Mouse (Mus musculus) ovary, postnatal 10 days (tissue): ENCODE results near the gene Klk6.

Source experiments
- DNase-seq: peaks from one replicate; pipeline ENCODE4 v3.0.0; 2022; ENCODE audit warnings: low spot score

Klk6 gene

DNA sequence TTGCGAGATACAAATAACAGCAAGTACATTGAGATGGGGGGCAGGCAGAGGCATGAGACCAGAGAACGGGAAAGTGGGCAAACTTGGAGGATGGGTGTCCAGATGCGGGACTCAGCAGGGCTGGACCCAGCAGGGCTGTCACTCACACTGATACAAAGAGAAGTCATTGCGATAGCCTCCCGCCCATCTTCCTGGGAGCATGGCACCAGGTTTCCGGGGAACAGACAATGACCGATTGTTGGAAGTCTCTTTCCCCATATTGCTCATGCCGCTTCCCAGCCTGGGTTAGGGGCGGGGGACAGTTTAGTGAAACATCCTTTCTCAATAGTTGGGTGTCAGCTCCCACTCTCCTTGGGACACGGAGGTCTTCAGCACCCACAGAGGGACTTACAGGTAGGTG lies at the start of gene Klk6:
Gene Klk6 (plus strand): TSS at position 301 of the 400 bp plus-strand sequence.
- DNase-seq: no peak

DNA sequence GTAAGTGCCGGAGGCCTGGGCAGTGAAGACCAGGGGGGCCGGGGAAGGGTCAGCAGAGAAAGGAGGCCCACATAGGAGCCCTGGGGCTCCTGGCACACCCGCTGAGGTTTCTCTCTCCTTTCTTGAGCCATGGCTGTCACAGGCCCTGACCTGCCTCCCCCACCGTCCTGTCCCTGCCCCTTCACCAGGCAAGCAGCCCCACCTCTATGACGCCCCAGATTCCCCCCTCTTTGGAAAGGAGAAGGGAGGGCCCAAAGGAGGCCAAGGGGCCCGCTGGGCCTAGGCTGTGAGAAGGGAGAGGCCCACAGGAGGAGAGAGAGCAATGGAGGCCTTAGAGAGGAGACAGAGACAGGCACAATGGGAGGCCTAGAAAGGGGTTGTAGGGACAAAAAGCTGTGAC lies 49.5 kb upstream of the Klk6 start:
- DNase-seq: no peak

- no peak for DNase-seq
Measured at GRCm38 (mm10) chr7:43775311-43776057, 48.8 kb upstream of the Klk6 start.

DNA sequence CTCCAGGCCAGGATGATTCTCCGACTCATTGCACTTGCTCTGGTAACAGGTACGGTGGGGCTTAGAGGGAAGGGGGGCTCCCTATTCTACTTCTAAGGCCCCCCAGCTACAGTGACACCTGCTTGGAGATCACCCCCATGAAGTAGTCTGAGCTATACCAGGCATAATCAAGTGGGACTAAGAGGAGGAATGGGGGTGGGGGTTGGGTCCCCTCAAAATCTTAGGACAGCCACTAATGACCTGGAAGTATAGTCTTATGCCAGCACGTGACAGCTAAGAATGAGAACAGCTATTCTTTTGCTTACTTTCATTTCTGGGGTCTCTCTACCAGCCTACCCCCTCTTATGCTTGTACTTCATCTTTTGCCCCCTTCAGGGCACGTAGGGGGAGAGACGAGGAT lies 47.8 kb upstream of the Klk6 start:
- no peak for DNase-seq

- no peak for DNase-seq
Measured at GRCm38 (mm10) chr7:43777423-43777822, 46.9 kb upstream of the Klk6 start.

DNA sequence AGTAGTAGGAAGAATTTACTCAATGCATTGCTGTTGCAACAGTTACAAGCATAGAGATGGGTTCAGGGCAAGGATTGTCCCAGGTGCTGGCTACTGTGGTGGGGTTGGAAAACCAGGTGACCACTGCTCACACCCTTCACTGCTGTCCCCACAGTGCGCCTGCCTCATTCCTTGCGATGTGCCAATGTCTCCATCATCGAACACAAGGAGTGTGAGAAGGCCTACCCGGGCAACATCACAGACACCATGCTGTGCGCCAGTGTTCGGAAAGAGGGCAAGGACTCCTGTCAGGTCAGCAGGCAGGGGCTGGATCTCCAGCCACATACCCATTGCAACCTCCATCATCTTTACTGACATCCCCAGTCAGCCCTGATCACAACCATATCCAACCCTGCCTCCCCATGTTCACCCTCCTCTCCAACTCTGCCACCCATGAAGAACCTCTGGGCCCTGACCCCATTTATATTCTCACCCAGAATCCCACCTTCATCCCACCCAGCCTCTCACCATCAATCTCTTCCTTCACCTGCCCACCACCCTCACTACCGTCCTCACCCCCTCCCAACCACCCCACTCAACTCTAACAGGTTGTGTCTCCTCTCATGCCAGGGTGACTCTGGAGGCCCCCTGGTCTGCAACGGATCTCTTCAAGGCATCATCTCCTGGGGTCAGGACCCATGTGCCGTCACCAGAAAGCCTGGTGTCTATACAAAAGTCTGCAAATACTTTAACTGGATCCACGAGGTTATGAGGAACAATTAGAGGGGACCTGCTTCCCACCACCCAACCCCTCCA lies 45.9 kb upstream of the Klk6 start:
- DNase-seq: no peak

DNA sequence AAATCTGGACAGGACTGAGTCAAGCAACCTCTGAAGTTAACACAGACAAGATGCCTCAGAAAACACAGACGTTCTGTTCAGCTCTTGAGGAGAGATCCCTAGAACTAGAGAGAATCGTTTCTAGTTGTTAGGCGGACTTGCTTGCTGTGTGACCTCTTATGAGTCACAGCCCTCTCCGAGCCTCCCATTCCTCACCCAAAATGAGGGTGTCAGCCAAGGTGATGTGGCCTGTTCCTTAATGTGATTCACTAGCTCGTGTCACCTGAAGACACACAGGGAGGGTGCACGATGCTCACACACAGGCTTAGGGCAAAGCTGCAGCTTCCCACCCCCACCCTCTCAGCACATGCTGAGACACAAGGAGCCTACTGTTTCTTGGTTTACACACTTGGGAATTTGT lies 44.1 kb upstream of the Klk6 start:
- no peak for DNase-seq

DNA sequence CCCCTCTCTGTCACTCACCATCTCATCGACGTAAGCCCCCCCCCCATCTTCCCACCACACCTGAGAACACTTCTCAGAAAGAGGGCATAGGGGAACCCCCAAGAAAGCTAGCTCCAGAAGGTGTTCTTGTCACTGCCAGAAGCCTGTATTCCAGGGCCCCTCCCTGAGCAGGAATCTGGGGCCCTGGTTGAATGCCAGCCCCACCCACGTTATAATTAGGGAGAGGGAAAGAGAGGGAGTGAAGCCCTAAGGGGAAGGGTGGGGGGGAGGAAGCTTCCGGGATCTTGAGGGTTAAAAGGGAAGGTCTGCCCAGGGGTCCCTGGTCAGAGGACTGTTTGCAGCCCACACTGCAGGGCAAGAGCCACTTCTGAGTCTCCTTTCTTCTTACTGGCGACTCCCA lies 43.6 kb upstream of the Klk6 start, which contains the start of gene Klk10:
Gene Klk10 (plus strand): TSS at position 290 of the 400 bp plus-strand sequence.
- DNase-seq: no peak

DNA sequence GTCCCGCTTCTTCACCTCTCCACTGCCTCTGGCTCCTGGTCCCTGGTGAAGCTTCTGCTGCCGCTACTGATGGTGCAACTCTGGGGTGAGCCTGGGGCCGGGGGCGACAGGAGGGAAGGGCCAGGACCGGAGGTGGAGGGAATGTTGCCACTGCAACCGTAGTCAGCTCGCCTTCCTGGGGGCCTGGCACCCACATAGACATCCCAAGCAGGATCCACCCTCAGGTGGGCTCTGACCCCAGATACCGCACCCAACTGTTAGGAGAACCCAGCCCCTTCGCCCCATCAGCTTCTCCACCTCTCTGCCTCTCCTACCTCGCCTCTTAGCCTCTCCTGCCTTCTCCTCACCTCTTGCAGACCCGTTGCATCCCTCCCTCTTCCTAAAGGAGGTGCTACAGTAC lies 42.8 kb upstream of the Klk6 start:
- no peak for DNase-seq

GRCm38 (mm10) chr7:43782275-43783265 lies 41.7 kb upstream of the Klk6 start:
- peak; percentile 67 for DNase-seq

- DNase-seq: no peak
Measured at GRCm38 (mm10) chr7:43785286-43785685, 39.0 kb upstream of the Klk6 start.

- DNase-seq: no peak
Measured at GRCm38 (mm10) chr7:43788096-43788495, 36.2 kb upstream of the Klk6 start.

- DNase-seq: no peak
Measured at GRCm38 (mm10) chr7:43789295-43789694, 35.0 kb upstream of the Klk6 start.

DNA sequence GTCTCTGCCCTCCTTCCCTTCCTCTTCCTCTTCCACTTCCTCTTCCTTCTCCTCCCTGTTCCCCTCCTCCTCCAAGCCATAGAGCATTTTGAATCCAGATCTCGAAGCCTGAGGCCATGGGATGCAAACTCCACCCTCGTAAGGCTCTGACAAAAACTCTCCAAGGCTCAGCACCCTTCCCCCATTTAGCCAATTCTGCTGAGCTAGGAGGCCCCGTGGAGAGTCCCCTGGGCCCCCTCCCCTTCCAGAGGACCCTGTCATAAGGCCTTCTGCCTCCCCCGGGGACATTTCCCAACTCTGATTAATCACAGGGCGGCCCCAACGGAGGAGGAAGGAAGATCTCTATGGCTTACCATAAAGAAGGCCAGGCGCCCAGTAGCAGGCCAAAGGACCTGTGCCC lies 32.7 kb upstream of the Klk6 start, which contains the start of gene Klk9:
Gene Klk9 (plus strand): TSS at position 301 of the 400 bp plus-strand sequence.
- DNase-seq: no peak

GRCm38 (mm10) chr7:43796355-43796754 lies 27.9 kb upstream of the Klk6 start:
- DNase-seq: no peak

DNA sequence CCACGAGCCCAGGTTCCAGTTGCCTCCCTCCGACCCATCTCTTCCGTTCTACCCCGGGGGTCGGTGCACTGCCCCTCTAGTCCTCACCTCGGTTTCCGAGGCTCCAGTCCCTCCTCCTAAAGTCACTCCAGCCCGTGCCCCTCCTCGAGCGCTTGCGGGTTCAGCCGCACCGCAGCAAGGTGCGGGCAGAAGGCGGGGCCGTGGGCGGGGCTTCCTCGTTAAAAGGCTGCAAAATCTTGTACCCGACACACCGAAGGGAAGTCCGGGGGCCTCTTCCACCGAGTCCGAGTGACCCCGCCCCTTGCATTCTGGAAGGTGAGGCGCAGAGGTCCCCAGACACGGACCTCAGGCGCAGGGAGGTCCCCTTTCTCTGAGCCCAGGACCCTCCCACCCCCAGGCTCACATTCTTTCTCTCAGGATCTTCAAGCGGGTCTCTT lies 26.9 kb upstream of the Klk6 start, which contains the start of gene Klk8:
Gene Klk8 (plus strand): TSS at position 245 of the 437 bp plus-strand sequence.
- DNase-seq: no peak

DNA sequence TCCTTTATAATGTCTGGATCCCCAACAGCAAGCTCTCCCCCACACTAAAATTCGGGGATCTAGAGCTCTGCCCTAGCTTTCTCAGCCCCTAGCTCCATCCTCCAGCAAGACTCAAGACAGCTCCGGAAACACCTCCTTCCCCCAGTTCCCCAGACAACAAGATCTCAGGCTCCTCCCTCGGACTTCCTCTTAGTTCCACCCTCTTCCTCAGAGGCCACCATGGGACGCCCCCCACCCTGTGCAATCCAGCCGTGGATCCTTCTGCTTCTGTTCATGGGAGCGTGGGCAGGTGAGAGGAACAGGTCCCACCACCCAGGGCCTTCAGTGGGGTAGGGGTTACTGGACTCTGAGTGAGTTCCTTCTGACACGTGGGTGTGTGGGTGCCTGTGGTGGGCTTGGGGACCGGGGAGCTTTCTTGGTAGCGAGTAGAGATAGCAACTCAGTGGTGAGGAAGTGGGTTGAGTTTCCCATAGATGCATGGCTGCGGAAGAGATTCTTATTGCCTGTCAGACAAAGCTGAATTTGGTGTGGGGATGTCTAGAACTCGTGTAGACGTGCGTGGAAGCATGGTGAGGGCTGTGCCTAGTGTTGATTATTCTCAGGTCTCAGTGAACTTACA lies 26.3 kb upstream of the Klk6 start:
- DNase-seq: no peak

GRCm38 (mm10) chr7:43799876-43800275 lies 24.4 kb upstream of the Klk6 start:
- DNase-seq: no peak

- DNase-seq: no peak
Measured at GRCm38 (mm10) chr7:43810994-43811393, 13.3 kb upstream of the Klk6 start, which contains the start of gene Klk7. Gene Klk7 (plus strand): TSS chr7:43811294.

DNA sequence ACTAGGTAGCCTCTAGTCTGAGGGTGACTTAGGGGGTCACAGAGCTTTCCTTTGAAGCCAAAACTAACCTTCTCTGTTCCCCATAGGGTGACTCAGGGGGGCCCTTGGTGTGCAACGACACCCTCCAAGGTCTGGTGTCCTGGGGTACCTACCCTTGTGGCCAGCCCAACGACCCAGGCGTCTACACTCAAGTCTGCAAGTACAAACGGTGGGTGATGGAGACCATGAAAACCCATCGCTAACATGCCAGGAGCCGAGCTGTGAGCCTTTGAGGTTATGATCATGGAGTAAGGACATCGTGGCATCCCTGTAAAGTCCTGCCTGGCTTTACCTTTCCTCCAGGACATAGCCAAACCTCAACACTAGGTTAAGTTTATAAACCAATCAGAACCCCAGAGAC lies 9.1 kb upstream of the Klk6 start:
- DNase-seq: no peak

DNA sequence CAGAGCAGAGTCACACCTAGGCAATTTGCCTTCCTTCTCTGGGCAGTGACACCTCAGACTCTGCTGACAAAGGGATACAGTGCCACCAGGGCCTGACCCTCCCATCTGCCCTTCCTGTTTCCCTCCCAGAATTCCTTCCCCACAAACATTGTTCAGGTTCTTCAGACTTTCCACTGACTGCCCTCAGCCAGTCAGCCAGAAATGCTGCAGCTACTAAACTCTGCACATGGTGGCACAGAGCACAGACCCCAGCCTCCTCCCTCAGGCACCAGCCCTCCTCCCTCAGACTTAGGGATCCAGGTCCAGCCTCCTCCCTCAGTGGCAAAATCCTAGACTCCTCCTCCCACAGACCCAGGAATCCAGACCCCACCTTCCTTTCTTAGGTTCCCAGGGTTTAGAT lies 7.6 kb upstream of the Klk6 start:
- no peak for DNase-seq
